Mouse (Mus musculus) forebrain, embryonic 13.5 days (tissue): ENCODE data around the gene Sympk. TPM values are rescaled to one million over a fixed set of nuclear protein-coding genes. Genes with fewer than 3 reads are reported as not detected.

ENCODE experiments used
- ATAC-seq: fragments of 200-750 bp; cut with Nextera tagmentation; 2 replicates; pipeline ENCODE4 v1.8.0; 2017
- H3K27ac ChIP-seq: fragments of 300-500 bp; sonication (generic); 2 replicates; pipeline ENCODE4 v1.5.1; 2015; ENCODE audit warnings: inconsistent platforms, mild to moderate bottlenecking, moderate library complexity
- H3K27me3 ChIP-seq: fragments of 300-500 bp; sonication (generic); 2 replicates; pipeline ENCODE4 v1.6.1; 2015; ENCODE audit warnings: mild to moderate bottlenecking, inconsistent platforms
- H3K36me3 ChIP-seq: fragments of 300-500 bp; sonication (generic); 2 replicates; pipeline ENCODE4 v1.6.1; 2015; ENCODE audit warnings: mild to moderate bottlenecking, inconsistent platforms; ENCODE audit not compliant: poor library complexity, severe bottlenecking
- H3K4me1 ChIP-seq: fragments of 300-500 bp; sonication (generic); 2 replicates; pipeline ENCODE4 v1.6.1; 2015; ENCODE audit warnings: inconsistent platforms
- H3K4me2 ChIP-seq: fragments of 300-500 bp; sonication (generic); 2 replicates; pipeline ENCODE4 v1.6.1; 2015; ENCODE audit warnings: inconsistent platforms, mild to moderate bottlenecking, moderate library complexity
- H3K4me3 ChIP-seq: fragments of 300-500 bp; sonication (generic); 2 replicates; pipeline ENCODE4 v1.5.1; 2015; ENCODE audit warnings: mild to moderate bottlenecking, inconsistent platforms
- H3K9ac ChIP-seq: fragments of 300-500 bp; sonication (generic); 2 replicates; pipeline ENCODE4 v1.6.1; 2015; ENCODE audit warnings: mild to moderate bottlenecking, inconsistent platforms
- H3K9me3 ChIP-seq: fragments of 300-500 bp; sonication (generic); replicated peaks from 2 replicates; pipeline ENCODE4 v1.6.1; 2016; ENCODE audit warnings: inconsistent platforms
- WGBS: fragments of 180-500 bp; shearing (Covaris S2); methylation state at CpG from one replicate; pipeline ENCODE4 v1.1.7; 2015; 5-methylcytosine and 5-hydroxymethylcytosine counted together
- polyA plus RNA-seq: library from polyadenylated mRNA; unstranded; fragments of >200 nt; fragmentation: Nextera tagmentation; extraction: Ambion mirVana; gene quantifications from 2 replicates; pipeline ENCODE4 v1.2.1, GENCODE M21; 2015

Sympk gene
- polyA plus RNA-seq, 1 experiment from 2014 or later: 34.3 TPM

DNA sequence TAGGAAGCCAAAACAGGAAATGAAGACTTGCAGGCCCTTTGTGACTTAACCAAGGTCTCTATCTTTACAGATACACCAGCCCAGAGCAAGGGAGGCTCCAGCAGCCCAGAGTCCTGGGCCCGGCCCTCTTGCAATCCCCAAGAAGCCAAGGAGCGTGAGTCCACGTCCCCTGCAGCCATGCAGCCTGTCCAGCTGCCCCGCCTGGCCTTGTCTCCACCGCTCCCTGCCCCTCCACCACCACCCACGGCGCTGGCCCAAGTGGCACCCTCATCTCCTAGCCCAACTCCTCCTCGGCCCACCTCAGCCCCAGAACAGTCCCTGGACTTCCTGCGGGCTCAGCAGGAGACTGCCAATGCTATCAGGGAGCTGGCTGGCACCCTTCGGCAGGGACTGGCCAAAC lies 23.8 kb upstream of the Sympk start:
- peaks cover 27% of the 10 kb centered on the region for H3K4me1 ChIP-seq
- H3K36me3 ChIP-seq: peaks cover 15% of the 10 kb centered on the region
- WGBS: 51% methylated on average over 10 of the region's 10 CpGs
- H3K4me3 ChIP-seq: peak overlapping the region; percentile 21
- H3K27ac ChIP-seq: no peak overlapping the region
- peak overlapping the region; percentile 40 for H3K4me2 ChIP-seq
- no peaks in the 10 kb centered on the region for H3K27me3 ChIP-seq
- peak overlapping the region; percentile 36; the same call in 1 of the 2 replicates for H3K9ac ChIP-seq
- H3K9me3 ChIP-seq: no peaks in the 10 kb centered on the region
- ATAC-seq: no peak

DNA sequence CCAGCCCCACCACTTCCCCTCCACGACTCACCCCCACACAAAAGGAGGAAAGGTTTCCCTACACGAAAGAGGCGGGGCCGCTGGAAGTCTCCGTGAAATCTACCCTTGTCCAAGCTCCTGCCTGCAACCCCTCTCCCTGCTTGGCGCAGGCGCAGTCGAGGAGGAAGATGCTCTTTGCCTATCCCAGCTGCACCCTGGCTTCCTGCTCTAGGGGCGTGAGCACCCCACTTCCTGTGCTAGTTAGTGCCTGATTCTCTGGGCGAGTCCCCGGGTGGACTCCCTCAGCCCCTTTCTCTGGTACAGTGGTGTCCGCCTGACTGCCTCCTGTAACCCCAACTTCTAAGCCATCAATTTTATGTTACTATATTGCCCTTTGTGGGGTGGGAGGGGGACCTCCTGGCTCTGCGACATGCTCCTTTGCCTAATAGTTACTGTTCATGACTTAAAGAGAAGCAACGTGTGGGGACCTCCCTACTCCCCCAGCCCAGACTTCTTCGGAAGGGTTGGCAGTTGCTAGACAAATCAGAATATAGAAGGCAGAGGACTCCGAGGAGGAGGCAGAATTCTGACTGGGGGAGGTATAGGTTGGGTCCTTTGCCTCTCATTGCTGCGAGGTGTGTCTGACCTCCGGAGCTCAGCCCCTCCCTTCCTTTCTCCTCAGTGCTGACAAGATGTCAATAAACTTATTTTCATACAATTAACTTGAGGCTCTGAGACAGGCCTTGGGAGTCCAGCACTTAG lies 22.9 kb upstream of the Sympk start:
- WGBS: 44% methylated on average over 18 of the region's 18 CpGs
- Histone ChIP-seq H3K4me1 (peaks cover 35% of the 10 kb centered on the region), H3K4me2 (peak overlapping the region; percentile 40), H3K9me3 (no peaks in the 10 kb centered on the region), H3K27me3 (no peaks in the 10 kb centered on the region), H3K27ac (no peak overlapping the region), H3K4me3 (peak overlapping the region; percentile 21), H3K36me3 (peaks cover 23% of the 10 kb centered on the region), H3K9ac (peak overlapping the region; percentile 36; the same call in 1 of the 2 replicates)
- ATAC-seq: no peak

DNA sequence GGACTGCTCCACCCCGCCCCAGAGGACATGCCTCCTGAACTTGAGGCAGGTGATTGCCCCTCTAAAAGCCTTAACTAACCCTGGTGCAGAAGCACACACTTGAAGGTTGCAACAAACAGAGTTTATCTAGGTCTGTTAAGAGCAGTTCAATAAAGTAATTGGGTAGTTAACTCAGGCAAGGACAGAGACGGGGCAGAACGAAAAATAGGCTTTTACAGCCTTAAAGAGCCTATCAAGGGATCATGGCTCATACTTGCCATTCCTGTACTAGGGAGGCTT lies 22.4 kb upstream of the Sympk start:
- 78% methylated on average over 3 of the region's 3 CpGs for WGBS

DNA sequence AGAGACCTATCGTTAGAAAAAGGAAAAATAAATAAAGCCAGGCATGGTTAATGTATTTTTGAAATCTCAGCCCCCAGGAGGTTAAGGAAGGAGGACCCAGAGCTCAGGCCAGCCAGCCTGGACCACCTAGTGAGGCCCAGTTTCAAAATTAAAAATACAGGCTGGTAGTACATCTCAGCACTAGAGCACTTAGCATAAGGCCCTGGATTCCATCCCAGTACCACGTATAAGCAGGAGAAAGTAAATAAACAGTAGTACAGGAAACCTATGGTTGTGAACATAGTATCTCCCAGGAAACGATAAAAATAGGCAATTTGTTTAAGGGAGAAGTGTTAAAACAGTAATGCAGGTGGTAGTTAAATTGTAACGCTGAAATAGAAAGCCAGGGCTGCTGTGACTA lies 22.1 kb upstream of the Sympk start:
- Histone ChIP-seq H3K36me3 (peaks cover 31% of the 10 kb centered on the region), H3K9ac (0 out of 2 replicates have a peak overlapping the region, but pooled peaks have one; percentile 73), H3K27me3 (no peaks in the 10 kb centered on the region), H3K27ac (peak overlapping the region; percentile 31; the same call in 1 of the 2 replicates), H3K4me2 (peak overlapping the region; percentile 69), H3K4me3 (peak overlapping the region; percentile 40), H3K4me1 (peaks cover 43% of the 10 kb centered on the region), H3K9me3 (no peaks in the 10 kb centered on the region)
- 41% methylated on average over 4 of the region's 4 CpGs for whole genome bisulfite sequencing
- ATAC-seq: no peak

More for the DNA sequence above, 22.4 kb upstream of the Sympk start:
- Histone ChIP-seq H3K4me1 (peaks cover 40% of the 10 kb centered on the region), H3K9me3 (no peaks in the 10 kb centered on the region), H3K36me3 (peaks cover 27% of the 10 kb centered on the region), H3K9ac (no peak overlapping the region), H3K4me3 (no peak overlapping the region), H3K27ac (no peak overlapping the region), H3K4me2 (no peak overlapping the region), H3K27me3 (no peaks in the 10 kb centered on the region)
- ATAC-seq: no peak

DNA sequence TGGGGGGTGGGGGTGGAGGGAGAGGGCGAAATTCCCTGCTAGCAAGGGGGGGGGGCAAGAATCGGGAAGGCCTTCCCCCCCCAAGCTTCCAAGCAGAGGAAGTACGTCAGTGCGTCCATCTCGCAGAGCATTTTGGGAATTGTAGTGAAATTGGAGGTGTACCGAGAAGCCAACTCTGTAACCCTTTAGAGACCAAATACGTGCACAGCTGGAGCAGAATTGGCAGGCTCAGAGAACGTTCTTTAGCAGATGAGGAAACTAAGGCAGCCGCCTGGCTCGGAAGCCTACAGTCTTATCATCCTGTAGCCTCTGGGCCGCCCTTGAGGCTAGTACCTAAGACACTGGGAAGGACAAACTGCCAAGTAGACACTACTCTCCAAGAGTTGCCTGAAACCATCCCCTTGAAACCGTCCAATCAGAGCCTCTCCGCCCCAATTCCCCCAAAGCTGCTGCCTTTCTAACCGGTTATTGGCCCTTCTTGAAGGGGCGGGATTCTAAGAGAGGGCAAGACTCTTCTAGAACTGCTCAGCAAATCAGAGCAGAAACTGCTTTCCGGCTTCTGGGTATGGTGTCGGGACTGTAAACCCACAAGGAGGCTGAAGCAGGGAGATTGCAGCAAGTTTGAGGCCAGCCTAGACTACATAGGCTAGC lies 21.2 kb upstream of the Sympk start:
- no peaks in the 10 kb centered on the region for H3K27me3 ChIP-seq
- no peak overlapping the region for H3K27ac ChIP-seq
- H3K4me2 ChIP-seq: peak overlapping the region; percentile 69
- H3K9me3 ChIP-seq: no peaks in the 10 kb centered on the region
- peak; percentile 63 for ATAC-seq
- H3K36me3 ChIP-seq: peaks cover 38% of the 10 kb centered on the region
- peaks cover 51% of the 10 kb centered on the region for H3K4me1 ChIP-seq
- peak overlapping the region; percentile 73 for H3K9ac ChIP-seq
- peak overlapping the region; percentile 40 for H3K4me3 ChIP-seq
- 2% methylated on average over 17 of the region's 17 CpGs for WGBS

DNA sequence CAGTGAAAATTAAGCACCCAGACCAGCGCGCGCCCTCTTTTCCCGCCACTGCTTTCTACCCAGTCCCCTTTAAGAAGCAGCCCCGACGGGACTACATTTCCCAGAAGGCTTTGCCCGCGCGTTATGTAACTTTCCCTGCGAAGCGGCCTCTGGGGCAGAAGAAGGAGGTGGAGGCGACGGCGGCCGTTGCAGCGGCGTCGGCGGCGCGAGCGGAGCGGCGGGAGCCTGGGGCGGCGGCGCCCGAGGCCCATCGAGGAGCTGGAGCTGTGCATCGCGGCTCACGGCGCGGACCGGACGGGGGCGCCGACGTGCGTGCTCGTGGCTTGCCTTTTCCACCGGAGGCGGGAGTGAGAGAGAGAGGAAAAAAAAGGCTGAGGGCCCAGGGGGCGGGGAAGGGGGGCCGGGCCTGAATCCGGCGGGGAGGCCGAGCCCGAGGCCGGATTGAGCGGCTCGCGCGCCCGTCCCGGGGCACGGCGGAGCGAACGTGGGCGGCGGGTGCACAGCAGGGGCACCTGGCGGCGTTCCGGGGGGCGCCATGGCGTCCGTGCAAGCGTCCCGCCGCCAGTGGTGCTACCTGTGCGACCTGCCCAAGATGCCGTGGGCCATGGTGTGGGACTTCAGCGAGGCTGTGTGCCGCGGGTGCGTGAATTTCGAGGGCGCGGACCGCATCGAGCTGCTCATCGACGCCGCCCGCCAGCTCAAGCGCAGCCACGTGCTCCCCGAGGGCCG lies 20.1 kb upstream of the Sympk start, which contains the start of gene Irf2bp1:
Gene Irf2bp1 (plus strand): TSS at position 143 of the 729 bp plus-strand sequence.
- H3K27ac ChIP-seq: peak within 1 kb of the TSS; percentile 95
- H3K4me1 ChIP-seq: peaks cover 44% of the 10 kb centered on the region
- peak within 1 kb of the TSS; percentile 100 for H3K4me2 ChIP-seq
- H3K27me3 ChIP-seq: no peaks in the 10 kb centered on the region
- WGBS: under 1% methylated on average over 77 of the region's 90 CpGs
- H3K36me3 ChIP-seq: peaks cover 38% of the 10 kb centered on the region
- H3K9me3 ChIP-seq: no peaks in the 10 kb centered on the region
- peak within 1 kb of the TSS; percentile 88 for H3K9ac ChIP-seq
- peak within 1 kb of the TSS; percentile 73 for H3K4me3 ChIP-seq
- peak; percentile 73 for ATAC-seq

DNA sequence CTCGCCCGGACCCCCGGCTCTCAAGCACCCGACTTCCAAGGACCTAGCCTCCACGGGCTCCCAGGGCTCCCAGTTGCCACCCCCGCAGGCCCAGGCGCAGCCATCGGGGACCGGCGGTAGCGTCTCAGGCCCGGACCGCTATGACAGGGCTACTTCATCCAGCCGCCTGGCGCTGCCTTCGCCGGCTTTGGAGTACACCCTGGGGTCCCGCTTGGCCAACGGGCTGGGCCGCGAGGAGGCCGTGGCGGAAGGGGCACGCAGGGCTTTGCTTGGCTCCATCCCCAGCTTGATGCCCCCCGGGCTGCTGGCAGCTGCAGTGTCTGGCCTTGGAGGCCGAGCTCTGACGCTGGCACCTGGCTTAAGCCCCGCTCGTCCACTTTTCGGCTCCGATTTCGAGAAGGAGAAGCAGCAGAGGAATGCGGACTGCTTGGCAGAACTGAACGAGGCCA lies 19.5 kb upstream of the Sympk start:
- Histone ChIP-seq H3K27ac (peak overlapping the region; percentile 95), H3K27me3 (no peaks in the 10 kb centered on the region), H3K9ac (peak overlapping the region; percentile 88), H3K36me3 (peaks cover 38% of the 10 kb centered on the region), H3K9me3 (no peaks in the 10 kb centered on the region), H3K4me1 (peaks cover 42% of the 10 kb centered on the region), H3K4me3 (peak overlapping the region; percentile 73), H3K4me2 (peak overlapping the region; percentile 100)
- peak; percentile 3; the same call in 1 of the 2 replicates for ATAC-seq
- 7% methylated on average over 34 of the region's 34 CpGs for WGBS

DNA sequence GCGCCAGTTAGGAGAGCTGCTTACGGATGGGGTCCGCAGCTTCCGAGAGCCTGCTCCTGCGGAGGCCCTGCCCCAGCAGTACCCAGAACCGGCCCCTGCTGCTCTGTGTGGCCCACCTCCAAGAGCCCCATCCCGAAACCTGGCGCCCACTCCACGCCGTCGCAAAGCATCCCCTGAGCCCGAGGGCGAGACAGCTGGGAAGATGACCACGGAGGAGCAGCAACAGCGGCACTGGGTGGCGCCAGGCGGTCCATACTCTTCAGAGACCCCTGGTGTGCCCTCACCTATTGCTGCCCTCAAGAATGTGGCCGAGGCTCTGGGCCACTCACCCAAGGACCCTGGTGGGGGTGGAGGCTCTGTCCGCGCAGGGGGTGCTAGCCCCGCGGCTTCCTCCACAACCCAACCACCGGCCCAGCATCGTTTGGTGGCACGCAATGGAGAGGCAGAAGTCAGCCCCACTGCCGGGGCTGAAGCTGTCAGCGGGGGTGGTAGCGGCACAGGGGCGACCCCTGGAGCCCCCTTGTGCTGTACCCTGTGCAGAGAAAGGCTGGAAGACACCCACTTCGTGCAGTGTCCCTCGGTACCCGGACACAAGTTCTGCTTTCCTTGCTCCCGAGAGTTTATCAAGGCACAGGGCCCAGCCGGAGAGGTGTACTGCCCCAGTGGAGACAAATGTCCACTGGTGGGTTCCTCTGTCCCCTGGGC lies 18.6 kb upstream of the Sympk start:
- WGBS: 83% methylated on average over 30 of the region's 34 CpGs
- Histone ChIP-seq H3K9ac (peak overlapping the region; percentile 88), H3K36me3 (peaks cover 35% of the 10 kb centered on the region), H3K4me1 (peaks cover 42% of the 10 kb centered on the region), H3K4me3 (peak overlapping the region; percentile 73), H3K4me2 (peak overlapping the region; percentile 100), H3K27ac (no peak overlapping the region), H3K27me3 (no peaks in the 10 kb centered on the region), H3K9me3 (no peaks in the 10 kb centered on the region)
- no peak for ATAC-seq

DNA sequence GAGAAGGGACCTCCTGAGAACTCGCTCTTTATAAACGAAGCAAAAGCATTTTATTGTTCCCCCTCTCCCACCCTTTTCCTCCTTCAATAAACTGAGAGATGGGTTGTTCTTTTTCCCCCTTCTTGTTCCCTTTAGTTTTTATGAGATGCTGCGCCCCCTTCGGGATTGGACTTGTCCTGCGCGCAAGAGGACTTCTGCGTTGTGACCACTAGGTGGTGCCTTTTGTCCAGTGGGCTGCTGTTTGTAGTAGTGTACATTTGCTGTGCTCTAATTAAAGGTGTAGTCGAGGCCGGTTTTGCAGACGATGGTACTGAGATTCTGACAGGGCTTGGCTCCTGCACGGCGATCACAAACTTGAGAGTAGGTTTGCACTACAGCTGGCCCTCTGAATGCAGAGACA lies 17.7 kb upstream of the Sympk start:
- Histone ChIP-seq H3K4me1 (peaks cover 42% of the 10 kb centered on the region), H3K27ac (no peak overlapping the region), H3K27me3 (no peaks in the 10 kb centered on the region), H3K9ac (peak overlapping the region; percentile 88; the same call in 1 of the 2 replicates), H3K9me3 (no peaks in the 10 kb centered on the region), H3K4me3 (peak overlapping the region; percentile 73), H3K4me2 (peak overlapping the region; percentile 100), H3K36me3 (peaks cover 27% of the 10 kb centered on the region)
- 4% methylated on average over 12 of the region's 12 CpGs for WGBS
- no peak for ATAC-seq

DNA sequence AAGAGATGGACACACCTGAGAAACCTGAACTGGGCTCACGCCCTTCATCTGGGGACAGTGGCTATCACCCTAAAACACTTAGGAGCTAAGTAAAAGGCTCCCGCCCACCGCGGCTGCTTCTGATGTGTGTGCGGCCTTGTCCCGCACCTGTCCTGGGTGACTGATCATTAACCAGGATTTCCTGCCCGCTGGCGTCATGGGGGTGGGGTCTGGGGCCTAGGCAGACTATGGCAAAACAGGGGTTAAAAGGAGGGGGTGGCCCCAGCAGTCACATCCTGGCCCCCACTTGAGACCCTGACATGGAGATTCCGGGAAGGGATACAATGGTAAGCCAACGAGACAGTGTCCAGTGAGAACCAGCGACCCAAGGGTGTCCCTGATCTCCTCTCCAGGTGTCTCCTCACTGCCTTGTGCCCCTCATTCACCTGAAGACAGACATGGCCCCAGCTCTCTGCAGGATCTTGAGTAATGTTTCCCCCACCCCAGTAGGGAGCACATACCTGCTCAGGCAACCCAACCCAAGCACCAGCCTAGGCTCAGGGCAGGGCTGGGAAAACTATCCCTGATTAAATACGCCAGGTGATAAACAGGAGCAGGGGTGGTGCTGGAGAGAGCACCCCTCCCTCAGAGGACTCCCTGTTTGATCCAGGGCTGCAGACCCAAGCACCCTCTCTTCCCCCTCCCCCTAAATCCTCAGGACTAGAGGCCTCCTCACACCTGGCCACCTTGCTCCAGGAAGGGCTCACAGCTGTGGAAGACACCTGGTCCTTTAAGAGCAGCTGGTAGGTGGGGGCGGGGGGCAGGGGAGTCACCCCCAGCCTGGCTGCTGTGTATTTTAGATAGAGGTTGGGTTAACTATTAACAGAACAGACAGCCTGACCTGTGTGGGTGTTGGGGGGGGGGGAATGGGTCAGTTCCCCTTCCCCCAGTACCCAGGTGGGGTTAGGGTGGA lies 16.9 kb upstream of the Sympk start:
- ATAC-seq: no peak
- Histone ChIP-seq H3K9me3 (no peaks in the 10 kb centered on the region), H3K4me3 (no peak overlapping the region), H3K4me1 (peaks cover 46% of the 10 kb centered on the region), H3K27ac (no peak overlapping the region), H3K36me3 (peaks cover 27% of the 10 kb centered on the region), H3K27me3 (no peaks in the 10 kb centered on the region), H3K9ac (no peak overlapping the region), H3K4me2 (peak overlapping the region; percentile 100; the same call in 1 of the 2 replicates)
- 83% methylated on average over 13 of the region's 13 CpGs for WGBS

DNA sequence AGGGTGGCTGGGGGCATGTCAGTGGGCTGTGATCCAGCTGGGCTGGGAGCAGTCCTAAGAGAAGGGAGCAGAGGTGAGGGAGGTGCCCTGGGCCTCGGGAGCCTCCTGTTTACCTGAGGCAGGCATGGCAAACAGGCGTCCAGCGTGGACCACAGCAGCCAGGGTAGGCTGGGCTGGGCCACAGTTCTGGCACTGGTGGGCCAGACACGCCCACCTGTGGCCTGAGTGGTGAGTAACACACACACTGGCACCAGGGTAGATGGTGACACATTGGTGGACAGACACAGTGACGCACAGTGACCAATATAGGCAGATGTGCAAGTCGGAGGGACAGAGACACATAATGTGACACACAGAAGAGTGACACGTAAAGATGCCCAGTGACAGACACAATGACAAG lies 13.6 kb upstream of the Sympk start:
- H3K4me3 ChIP-seq: no peak overlapping the region
- no peak overlapping the region for H3K9ac ChIP-seq
- H3K4me1 ChIP-seq: peaks cover 32% of the 10 kb centered on the region
- H3K4me2 ChIP-seq: no peak overlapping the region
- no peak for ATAC-seq
- WGBS: 84% methylated on average over 7 of the region's 7 CpGs
- H3K27ac ChIP-seq: no peak overlapping the region
- no peaks in the 10 kb centered on the region for H3K9me3 ChIP-seq
- H3K36me3 ChIP-seq: peaks cover 22% of the 10 kb centered on the region
- H3K27me3 ChIP-seq: no peaks in the 10 kb centered on the region; the same call in none of the 2 replicates
